Mouse (Mus musculus): ENCODE results near the gene Timp4. TPM values are rescaled to one million over a fixed set of nuclear protein-coding genes. Genes with fewer than 3 reads are reported as not detected.
"Not testable (repeated sequence)": the region's sequence is repeated elsewhere in the genome, so short reads cannot be mapped to it uniquely, and the experiment has no call there.

Gene Timp4
- total RNA-seq, 2 experiments from 2014 or later = 20.7 to 23.0 TPM

GRCm38 (mm10) chr6:115241939-115242338 is 10.1 kb downstream of the Timp4 start:
- intact Hi-C loops (cut with DNase I) = no loop called here
- peak overlapping the region; percentile 90 for H3K27ac ChIP-seq
- H3K4me3 ChIP-seq = no peak overlapping the region
- no peak for TF ChIP-seq CTCF (IDR thresholded peaks at IDR 0.05)
- DNase-seq = no peak

DNA sequence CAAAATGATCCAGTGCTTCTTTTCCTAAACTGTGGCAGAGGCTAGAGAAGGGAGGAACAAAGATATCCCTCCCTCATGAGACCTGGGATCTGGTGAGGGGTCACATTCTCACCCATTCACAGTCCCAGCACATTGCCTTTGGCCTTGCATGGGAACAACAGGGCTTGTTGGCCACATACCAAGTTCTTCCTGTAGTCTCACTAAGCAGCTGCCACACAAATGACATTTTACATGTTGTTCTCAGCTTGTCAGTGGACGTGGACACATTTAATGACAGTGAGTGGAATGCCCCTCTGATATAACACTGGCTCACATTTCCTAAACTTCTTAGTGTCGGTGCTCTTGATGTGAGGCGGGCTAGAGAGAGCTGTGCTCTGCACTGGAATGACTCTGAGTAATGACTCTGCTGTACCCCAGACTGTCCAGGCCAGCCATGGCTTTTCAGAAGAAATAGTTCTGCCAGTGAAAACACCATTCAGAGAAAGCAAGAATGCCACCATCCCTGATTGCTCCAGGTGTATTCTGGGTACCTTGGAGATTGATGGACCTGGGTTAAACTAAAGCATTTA is 10.8 kb downstream of the Timp4 start:
- TF ChIP-seq CTCF (IDR thresholded peaks at IDR 0.05) = no peak
- Histone ChIP-seq H3K27ac (peak overlapping the region; percentile 90), H3K4me3 (no peak overlapping the region)
- no peak for DNase-seq
- intact Hi-C loops (cut with DNase I) = no loop called here

DNA sequence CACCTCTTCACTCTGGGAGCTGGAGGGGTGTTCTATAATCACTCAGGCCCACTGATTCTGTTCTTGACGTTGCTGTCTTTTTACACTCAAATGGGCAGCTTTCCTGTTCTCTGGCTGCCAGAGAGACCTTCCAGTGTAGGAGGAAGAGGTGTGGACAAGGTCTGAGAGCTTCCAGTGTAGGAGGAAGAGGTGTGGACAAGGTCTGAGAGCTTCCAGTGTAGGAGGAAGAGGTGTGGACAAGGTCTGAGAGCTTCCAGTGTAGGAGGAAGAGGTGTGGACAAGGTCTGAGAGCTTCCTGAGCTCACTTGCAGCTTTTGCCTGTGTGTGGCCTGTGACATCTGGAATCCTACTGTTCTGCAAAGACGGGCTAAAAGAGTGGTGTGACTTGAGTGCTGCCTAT is 11.6 kb downstream of the Timp4 start:
- H3K27ac ChIP-seq = peak overlapping the region; percentile 90
- intact Hi-C loops (cut with DNase I); DNase-seq: not testable (repeated sequence)
- peak overlapping the region; percentile 9; the same call in 1 of the 2 replicates for H3K4me3 ChIP-seq

DNA sequence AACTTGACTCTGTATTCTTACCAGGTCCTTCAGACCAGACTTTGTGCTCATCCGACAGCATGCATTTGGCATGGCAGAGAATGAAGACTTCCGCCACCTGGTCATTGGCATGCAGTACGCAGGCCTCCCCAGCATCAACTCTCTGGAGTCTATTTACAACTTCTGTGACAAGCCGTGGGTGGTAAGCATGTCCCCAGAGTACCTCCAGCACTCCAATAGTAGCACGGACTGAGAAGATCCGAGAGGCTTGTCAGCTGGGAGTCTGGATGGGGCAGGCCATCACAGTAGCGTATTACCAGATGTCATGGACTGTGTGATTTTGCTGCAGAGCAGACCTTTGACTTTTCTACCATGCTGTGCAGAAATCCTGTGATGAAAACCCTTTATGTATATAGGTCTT is 12.7 kb downstream of the Timp4 start:
- DNase-seq = no peak
- TF ChIP-seq CTCF (IDR thresholded peaks at IDR 0.05) = no peak
- Histone ChIP-seq H3K4me3 (no peak overlapping the region), H3K27ac (peak overlapping the region; percentile 90)
- intact Hi-C loops (cut with DNase I) = no loop called here

DNA sequence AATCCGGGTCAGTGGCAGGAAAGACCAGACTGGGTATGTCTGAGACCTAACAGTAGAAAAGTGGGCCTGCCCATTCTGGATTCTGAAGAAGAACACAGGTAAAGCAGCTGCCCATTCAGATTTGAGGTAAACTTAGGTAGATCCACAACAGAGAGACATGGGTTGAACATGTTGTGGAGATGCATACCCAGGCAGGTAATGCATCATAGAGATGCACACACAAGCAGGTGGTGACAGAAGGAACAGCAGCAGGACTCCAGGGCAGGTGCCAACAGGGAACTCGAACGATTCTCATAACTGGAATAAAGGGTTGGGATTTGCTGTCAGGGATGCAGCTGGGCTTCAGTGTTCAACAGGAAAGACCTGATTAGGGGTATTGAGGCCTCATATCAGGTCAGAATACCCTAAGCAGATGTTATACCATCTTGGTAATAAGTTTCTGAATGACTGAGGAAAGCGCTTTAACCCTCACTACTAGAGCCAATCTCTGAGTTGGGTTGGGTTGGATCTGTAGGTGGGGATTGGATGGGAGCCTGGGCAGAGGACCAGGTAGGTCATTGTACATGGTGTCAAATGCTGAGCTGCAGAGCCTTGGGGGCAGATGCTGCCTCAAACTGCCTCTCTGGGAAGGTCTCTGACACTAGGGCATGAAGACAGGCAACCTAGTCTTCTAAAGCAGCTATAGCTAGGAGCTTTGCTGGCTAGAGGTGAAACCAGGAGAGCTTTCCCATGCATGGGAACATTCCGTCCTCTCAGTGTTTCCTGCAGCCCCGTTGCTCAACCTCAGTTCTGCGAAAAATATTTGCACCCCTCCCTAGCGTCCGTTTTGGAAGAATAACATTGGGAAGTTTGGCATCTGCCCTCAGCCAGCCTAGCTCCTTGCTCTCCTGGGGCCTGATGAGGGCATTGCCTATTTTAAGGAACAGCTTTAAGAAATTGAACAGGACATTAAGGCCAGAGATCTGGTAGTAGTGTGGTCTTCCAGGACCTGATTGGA is 13.7 kb downstream of the Timp4 start:
- H3K4me3 ChIP-seq = no peak overlapping the region
- TF ChIP-seq CTCF (IDR thresholded peaks at IDR 0.05) = no peak
- H3K27ac ChIP-seq = peak overlapping the region; percentile 90
- intact Hi-C loops (cut with DNase I) = no loop called here
- peak; percentile 57 for DNase-seq

DNA sequence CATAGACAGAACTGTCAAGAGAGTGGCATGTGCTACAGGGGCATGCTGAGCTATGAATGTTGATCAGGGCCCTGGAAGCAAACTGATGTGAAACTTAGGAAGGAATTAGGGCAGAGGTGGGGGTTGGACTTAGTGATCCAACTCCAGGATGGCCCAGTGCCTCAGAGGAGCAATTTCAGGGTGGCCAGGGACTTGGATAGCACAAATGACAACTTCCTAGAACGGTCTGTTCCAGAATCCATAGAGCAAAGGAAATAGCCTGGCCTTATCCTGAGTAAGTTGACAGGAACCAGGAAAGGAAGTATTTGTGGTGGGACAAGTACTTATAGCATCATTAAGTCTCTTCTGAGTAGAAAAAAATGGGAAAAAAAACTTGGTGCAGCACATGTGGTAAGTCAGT is 19.4 kb downstream of the Timp4 start:
- DNase-seq = peak; percentile 33
- Histone ChIP-seq H3K27ac (peak overlapping the region; percentile 90), H3K4me3 (no peak overlapping the region)
- TF ChIP-seq CTCF (IDR thresholded peaks at IDR 0.05) = no peak
- intact Hi-C loops (cut with DNase I) = no loop called here

GRCm38 (mm10) chr6:115231836-115232235 is 20.2 kb downstream of the Timp4 start:
- H3K27ac ChIP-seq = peak overlapping the region; percentile 90
- peak overlapping the region; percentile 21 for H3K4me3 ChIP-seq
- intact Hi-C loops (cut with DNase I) = no loop called here

DNA sequence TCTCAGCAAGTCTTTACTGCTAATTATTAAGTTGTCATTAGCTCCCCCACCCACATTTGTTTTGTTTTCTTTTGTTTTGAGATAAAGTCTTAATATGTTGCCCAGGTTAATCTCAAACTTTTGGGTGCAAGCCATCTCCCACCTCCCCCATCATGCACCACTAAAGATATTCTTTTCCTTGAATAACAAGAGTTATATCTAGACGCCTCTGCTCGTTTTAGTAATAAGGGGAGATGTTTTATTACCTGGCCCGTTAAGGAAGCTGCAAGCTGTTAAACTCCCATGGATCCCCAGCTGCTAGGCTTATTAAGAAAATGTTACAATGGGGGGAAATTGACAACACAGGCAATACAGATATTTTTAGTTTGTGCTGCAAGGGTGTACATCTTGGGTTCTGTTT is 21.4 kb downstream of the Timp4 start:
- Histone ChIP-seq H3K4me3 (no peak overlapping the region), H3K27ac (peak overlapping the region; percentile 90)
- intact Hi-C loops (cut with DNase I) = no loop called here
- no peak for TF ChIP-seq CTCF (IDR thresholded peaks at IDR 0.05)
- no peak for DNase-seq

More at GRCm38 (mm10) chr6:115231836-115232235, 20.2 kb downstream of the Timp4 start:
- no peak for DNase-seq
- TF ChIP-seq CTCF (IDR thresholded peaks at IDR 0.05) = no peak

GRCm38 (mm10) chr6:115227529-115227928 is 24.5 kb downstream of the Timp4 start:
- intact Hi-C loops (cut with DNase I) = loop anchor here (1.0 kb wide), 2 partner anchors 41 to 312 kb away; no protein-coding TSS in a partner anchor
- Histone ChIP-seq H3K4me3 (no peak overlapping the region), H3K27ac (no peak overlapping the region)
- peak; percentile 78 for DNase-seq
- peak; percentile 87 for TF ChIP-seq CTCF (IDR thresholded peaks at IDR 0.05)

- Histone ChIP-seq H3K4me3 (no peak within 1 kb of the TSS), H3K27ac (peak within 1 kb of the TSS; percentile 68)
- DNase-seq = no peak
- intact Hi-C loops (cut with DNase I) = loop anchor here (1.0 kb wide), 2 partner anchors 41 to 312 kb away; no protein-coding TSS in a partner anchor
- no peak for TF ChIP-seq CTCF (IDR thresholded peaks at IDR 0.05)
These were observed 25.0 kb downstream of the Timp4 start, which contains the start of gene Gm17482 for GRCm38 (mm10) chr6:115227043-115227442. Gm17482 (plus strand) TSS chr6:115227343.

DNA sequence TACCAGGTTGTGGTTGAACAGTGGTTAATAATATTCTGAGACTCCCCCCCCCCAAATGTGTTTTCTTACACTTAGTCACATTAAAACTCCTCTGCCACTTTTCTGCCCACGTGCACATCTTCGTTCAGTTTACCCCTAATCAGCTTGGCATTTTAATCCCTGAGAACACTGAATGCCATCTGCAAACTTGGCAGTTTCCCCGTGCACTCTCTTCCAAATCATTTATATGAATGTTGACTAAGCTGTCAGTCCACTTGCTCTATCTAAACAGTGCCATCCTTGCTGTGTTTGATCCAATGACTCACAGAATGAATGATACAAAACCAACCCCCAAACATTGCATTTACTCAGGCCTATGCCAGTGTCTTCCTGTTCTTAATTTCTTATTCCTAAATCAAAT is 26.5 kb downstream of the Timp4 start:
- DNase-seq = no peak
- H3K27ac ChIP-seq = no peak overlapping the region
- no peak overlapping the region for H3K4me3 ChIP-seq
- no peak for TF ChIP-seq CTCF (IDR thresholded peaks at IDR 0.05)
- intact Hi-C loops (cut with DNase I) = no loop called here

DNA sequence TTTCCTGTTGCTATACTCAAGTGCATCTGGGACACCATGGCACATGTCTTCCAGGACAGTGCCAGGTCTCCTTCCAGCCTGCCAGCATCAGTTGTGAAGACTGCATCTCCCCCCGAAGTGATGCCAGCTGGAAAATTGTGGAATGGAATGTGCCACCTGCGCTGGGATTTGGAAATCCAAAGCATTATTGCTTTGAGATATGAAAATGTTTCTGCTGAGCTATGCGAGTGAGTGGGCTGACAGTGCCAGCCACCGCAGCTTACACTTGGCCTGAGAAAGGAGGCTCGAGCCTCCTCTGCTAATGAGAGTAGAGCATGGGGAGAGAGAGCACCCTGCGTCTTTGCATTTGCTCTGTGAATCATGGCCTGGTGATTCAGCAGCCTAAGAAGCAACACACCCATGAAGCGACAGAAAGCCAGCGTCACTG is 30.8 kb downstream of the Timp4 start:
- no peak overlapping the region for H3K27ac ChIP-seq
- intact Hi-C loops (cut with DNase I) = no loop called here
- no peak for DNase-seq
- no peak overlapping the region for H3K4me3 ChIP-seq
- no peak for TF ChIP-seq CTCF (IDR thresholded peaks at IDR 0.05)

DNA sequence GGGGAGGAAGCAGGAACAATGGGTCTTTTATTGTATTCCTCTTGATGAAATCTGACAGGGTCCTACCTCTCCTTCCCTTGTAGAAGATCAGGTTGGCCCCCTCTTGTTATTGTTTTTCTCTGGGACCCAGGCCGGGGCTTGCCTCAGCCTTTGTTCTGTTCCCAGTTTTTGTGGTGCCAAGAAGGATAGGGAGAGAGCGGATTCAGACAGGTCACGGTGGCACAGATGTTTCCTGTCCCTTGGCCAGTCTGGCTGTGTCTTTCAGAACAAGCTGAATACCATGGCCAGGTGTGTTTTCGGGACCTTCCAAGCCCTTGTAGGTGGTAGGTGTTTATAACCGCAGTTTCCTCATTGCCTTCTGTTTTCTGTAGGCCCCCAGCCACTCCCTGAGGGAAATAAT is 38.9 kb downstream of the Timp4 start:
- intact Hi-C loops (cut with DNase I) = no loop called here
- DNase-seq = no peak
- Histone ChIP-seq H3K4me3 (no peak overlapping the region), H3K27ac (no peak overlapping the region)
- TF ChIP-seq CTCF (IDR thresholded peaks at IDR 0.05) = no peak
